ENCODE assay signal across 8 mouse cellular contexts in the genomic region with DNA sequence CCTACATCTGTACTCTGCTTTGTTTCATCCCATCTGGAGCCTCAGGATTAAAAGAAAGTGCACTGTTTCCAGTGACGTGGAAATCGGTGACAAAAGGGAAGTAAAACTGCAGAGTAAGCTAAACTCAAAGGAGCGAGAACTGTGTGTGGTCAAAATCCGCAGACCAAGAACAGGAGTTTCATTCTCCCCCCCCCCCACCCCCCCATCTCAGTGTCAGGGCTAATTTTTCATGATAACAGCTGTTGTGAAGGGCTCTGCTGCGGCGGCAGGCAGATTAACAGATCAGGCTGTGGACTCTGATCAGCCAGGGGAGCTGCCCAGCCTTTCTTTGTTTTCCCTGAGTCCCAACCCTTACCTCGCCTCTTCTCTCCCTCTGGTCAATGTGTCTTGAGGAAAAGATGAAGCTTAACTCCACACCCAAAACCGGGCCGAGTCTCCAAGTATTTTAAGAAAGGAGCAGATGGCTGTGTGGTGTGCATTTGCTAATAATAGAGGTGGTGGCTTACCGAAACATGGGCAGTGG. TPM values are rescaled to one million over a fixed set of nuclear protein-coding genes. Genes with fewer than 3 reads are reported as not detected.
DNase-seq lines count a peak whose midpoint lies in the region; ATAC-seq and TF ChIP-seq lines count a peak whose summit lies in the region.

No protein-coding gene starts in this region.

- no peak overlapping the region for H3K27ac ChIP-seq in embryonic facial prominence, embryonic 14.5 days (replicated peaks; ENCODE audit: low read depth, low read length)
- H3K27ac ChIP-seq in embryonic facial prominence, embryonic 10.5 days (replicated peaks) = no peak overlapping the region
- no peak overlapping the region for H3K27ac ChIP-seq in lung, postnatal 0 days (ENCODE audit: low read length)

- no peak overlapping the region for H3K9ac ChIP-seq in embryonic facial prominence, embryonic 14.5 days (ENCODE audit: low read depth, low read length)
- H3K9ac ChIP-seq in lung, postnatal 0 days (replicated peaks; ENCODE audit: low read depth) = no peak overlapping the region

- no peaks in the 10 kb centered on the region for H3K36me3 ChIP-seq in embryonic facial prominence, embryonic 14.5 days (ENCODE audit: control insufficient read depth, insufficient read depth, low read length)
- no peaks in the 10 kb centered on the region for H3K36me3 ChIP-seq in embryonic facial prominence, embryonic 10.5 days (replicated peaks)
- H3K36me3 ChIP-seq in lung, postnatal 0 days (ENCODE audit: insufficient read depth, low read length) = no peaks in the 10 kb centered on the region

- intact Hi-C loops in left cerebral cortex, postnatal 14 days (cut with DNase I) = no loop called here

- TF ChIP-seq EP300 in lung, postnatal 0 days (IDR thresholded peaks at IDR 0.05) = no peak

- H3K4me1 ChIP-seq in embryonic facial prominence, embryonic 14.5 days (ENCODE audit: control insufficient read depth, insufficient read depth, low read length) = no peaks in the 10 kb centered on the region
- no peaks in the 10 kb centered on the region for H3K4me1 ChIP-seq in embryonic facial prominence, embryonic 10.5 days
- H3K4me1 ChIP-seq in lung, postnatal 0 days (ENCODE audit: insufficient read depth, low read depth, low read length) = no peaks in the 10 kb centered on the region
- no peaks in the 10 kb centered on the region for H3K4me1 ChIP-seq in lung, adult 2 months (ENCODE audit: control insufficient read depth, insufficient read depth, low read length)

- peak; percentile 21 for DNase-seq in embryonic facial prominence, embryonic 14.5 days (ENCODE audit: low spot score)
- DNase-seq in embryonic facial prominence, embryonic 10.5 days (ENCODE audit: low spot score) = no peak
- peak; percentile 19 for DNase-seq in lung, postnatal 0 days (ENCODE audit: low spot score)
- DNase-seq in lung, adult 2 months = no peak
- peak; percentile 31 to 40 for DNase-seq in left cerebral cortex, postnatal 14 days (ENCODE audit: low spot score in 2 of 2)
- DNase-seq in skeletal muscle tissue, adult 2 months (ENCODE audit: low read depth, low spot score) = peak; percentile 30
- DNase-seq in gastrocnemius, postnatal 10 days = no peak
- DNase-seq in spleen, adult 18-20 months = no peak

- no peak overlapping the region for H3K4me2 ChIP-seq in embryonic facial prominence, embryonic 14.5 days (ENCODE audit: low read depth, low read length)
- no peak overlapping the region for H3K4me2 ChIP-seq in lung, postnatal 0 days (replicated peaks; ENCODE audit: low read depth, low read length)

- no peak overlapping the region for H3K4me3 ChIP-seq in embryonic facial prominence, embryonic 14.5 days (ENCODE audit: low read depth, low read length)
- H3K4me3 ChIP-seq in embryonic facial prominence, embryonic 10.5 days = no peak overlapping the region
- no peak overlapping the region for H3K4me3 ChIP-seq in lung, postnatal 0 days (ENCODE audit: low read depth, low read length)
- H3K4me3 ChIP-seq in lung, adult 2 months (replicated peaks; ENCODE audit: extremely low read depth, low read depth, low read length) = no peak overlapping the region

- 27% methylated on average over 10 of the region's 10 CpGs for WGBS in embryonic facial prominence, embryonic 14.5 days
- WGBS in embryonic facial prominence, embryonic 10.5 days = 54% methylated on average over 10 of the region's 10 CpGs
- WGBS in lung, postnatal 0 days = 26% methylated on average over 10 of the region's 10 CpGs
- 33% methylated on average over 10 of the region's 10 CpGs for WGBS in lung, adult 2 months

- peak; percentile 33 for ATAC-seq in embryonic facial prominence, embryonic 14.5 days (ENCODE audit: low read depth)
- no peak for ATAC-seq in lung, postnatal 0 days

- H3K9me3 ChIP-seq in embryonic facial prominence, embryonic 14.5 days (ENCODE audit: control insufficient read depth, low read length) = no peaks in the 10 kb centered on the region
- H3K9me3 ChIP-seq in embryonic facial prominence, embryonic 10.5 days = no peaks in the 10 kb centered on the region
- H3K9me3 ChIP-seq in lung, postnatal 0 days (ENCODE audit: low read length) = no peaks in the 10 kb centered on the region

- no peak for TF ChIP-seq POLR2A in lung, adult 2 months (IDR thresholded peaks at IDR 0.05; ENCODE audit: borderline replicate concordance, extremely low read depth, low read depth, low read length)

- H3K27me3 ChIP-seq in embryonic facial prominence, embryonic 14.5 days (replicated peaks; ENCODE audit: control insufficient read depth, insufficient read depth, low read length) = no peaks in the 10 kb centered on the region
- H3K27me3 ChIP-seq in embryonic facial prominence, embryonic 10.5 days (replicated peaks; ENCODE audit: low read depth, poor library complexity, severe bottlenecking) = no peaks in the 10 kb centered on the region
- no peaks in the 10 kb centered on the region for H3K27me3 ChIP-seq in lung, postnatal 0 days (replicated peaks; ENCODE audit: insufficient read depth, low read length)

- TF ChIP-seq CTCF in lung, postnatal 0 days (IDR thresholded peaks at IDR 0.05) = no peak
- TF ChIP-seq CTCF in lung, adult 2 months (IDR thresholded peaks at IDR 0.05; ENCODE audit: insufficient read depth, low read length) = no peak

RNA-seq across cellular contexts. Expression of a gene that starts 6.7 kb away (rescaled TPM):
- polyA plus RNA-seq in embryonic facial prominence, embryonic 14.5 days (2014; fragmentation: Nextera tagmentation; extraction: Ambion mirVana) = 29.0 and 31.4 TPM in 2 replicates
- 19.1 and 19.3 TPM in 2 replicates for polyA plus RNA-seq in embryonic facial prominence, embryonic 10.5 days (2016; fragmentation: Nextera tagmentation; extraction: Ambion mirVana)
- 9.9 and 10.6 TPM in 2 replicates for polyA plus RNA-seq in lung, postnatal 0 days (2015; fragmentation: Nextera tagmentation; extraction: Ambion mirVana)
- 19.4 and 21.3 TPM in 2 replicates for polyA plus RNA-seq in lung, adult 2 months (2012; rRNA removed)
- total RNA-seq in left cerebral cortex, postnatal 14 days (2021) = 10 to 100 TPM; 67.4 to 68.7 TPM
- total RNA-seq in gastrocnemius, postnatal 10 days (2021) = 10 to 100 TPM; 25.8 to 32.5 TPM

Comparison
In these comparisons a context has a peak if more than half of its experiments do, and no peak if none do; other contexts are left out.
1. DNase-seq: peak in embryonic facial prominence, embryonic 14.5 days (single experiment), lung, postnatal 0 days (single experiment), left cerebral cortex, postnatal 14 days (2 of 2) and skeletal muscle tissue, adult 2 months (single experiment); none in embryonic facial prominence, embryonic 10.5 days (single experiment), lung, adult 2 months (single experiment), gastrocnemius, postnatal 10 days (single experiment) and spleen, adult 18-20 months (0 of 2).